Mouse (Mus musculus) neural tube, postnatal 0 days (tissue): ENCODE measurements around the gene Clasrp. TPM values are rescaled to one million over a fixed set of nuclear protein-coding genes. Genes with fewer than 3 reads are reported as not detected.

Experiments used
- polyA plus RNA-seq: library from polyadenylated mRNA; unstranded; fragments of >200 nt; fragmentation: Nextera tagmentation; extraction: Ambion mirVana; gene quantifications from 2 replicates; pipeline ENCODE4 v1.2.1, GENCODE M21; 2015

Clasrp gene
- 58.6 and 67.4 TPM in 2 replicates for polyA plus RNA-seq

GRCm38 (mm10) chr7:19603849-19604605, at the start of gene Clasrp:
Clasrp (minus strand) TSS chr7:19604486.

GRCm38 (mm10) chr7:19629361-19629734, 25.1 kb upstream of the Clasrp start, which contains the start of gene Relb:
Relb (minus strand) TSS chr7:19629438.

GRCm38 (mm10) chr7:19577141-19577852, 27.0 kb downstream of the Clasrp start, which contains the start of the genes Zfp296 and Gemin7:
Zfp296 (plus strand) TSS chr7:19577287.
Gemin7 (minus strand) TSS chr7:19577595.

GRCm38 (mm10) chr7:19562643-19563410, 41.5 kb downstream of the Clasrp start, which contains the start of gene Ppp1r37:
Ppp1r37 (minus strand) TSS chr7:19563076.

Other genes starting within 250 kb of the Clasrp start
- 19.8 and 23.3 TPM in 2 replicates for gene Cd3eap, start 245.0 kb downstream of the Clasrp start, polyA plus RNA-seq
- gene Ppp1r13l, start 244.7 kb downstream of the Clasrp start, polyA plus RNA-seq, result 1.0 and 1.2 TPM in 2 replicates
- 13.1 and 15.2 TPM in 2 replicates for gene Ercc2, start 222.5 kb downstream of the Clasrp start, polyA plus RNA-seq
- 1.0 and 1.9 TPM in 2 replicates for gene Klc3, start 200.4 kb downstream of the Clasrp start, polyA plus RNA-seq
- 5.1 and 5.3 TPM in 2 replicates for gene Ckm, start 199.7 kb downstream of the Clasrp start, polyA plus RNA-seq
- 20.9 and 23.9 TPM in 2 replicates for gene Mark4, start 145.7 kb downstream of the Clasrp start, polyA plus RNA-seq
- gene Exoc3l2, start 141.2 kb downstream of the Clasrp start, polyA plus RNA-seq, result 3.6 and 3.9 TPM in 2 replicates
- gene Bloc1s3, start 96.1 kb downstream of the Clasrp start, polyA plus RNA-seq, result 4.4 and 5.5 TPM in 2 replicates
- 36.9 and 39.7 TPM in 2 replicates for gene Trappc6a, start 96.1 kb downstream of the Clasrp start, polyA plus RNA-seq
- 1.4 and 2.5 TPM in 2 replicates for gene Nkpd1, start 86.6 kb downstream of the Clasrp start, polyA plus RNA-seq
- gene Ppp1r37, start 41.4 kb downstream of the Clasrp start, polyA plus RNA-seq, result 40.4 and 42.7 TPM in 2 replicates
- gene Zfp296, start 27.2 kb downstream of the Clasrp start, polyA plus RNA-seq, result 0.15 TPM in 1 of 2 replicates, not detected in the other
- 160 and 163 TPM in 2 replicates for gene Gemin7, start 26.9 kb downstream of the Clasrp start, polyA plus RNA-seq
- gene Relb, start 25.0 kb upstream of the Clasrp start, polyA plus RNA-seq, result 8.2 and 9.2 TPM in 2 replicates
- 168 and 169 TPM in 2 replicates for gene Clptm1, start 60.5 kb upstream of the Clasrp start, polyA plus RNA-seq
- 0.68 and 1.0 TPM in 2 replicates for gene Apoc2, start 73.5 kb upstream of the Clasrp start, polyA plus RNA-seq
- not detected in 2 replicates for gene Gm44805, start 76.9 kb upstream of the Clasrp start, polyA plus RNA-seq
- not detected in 2 replicates for gene Apoc4, start 77.0 kb upstream of the Clasrp start, polyA plus RNA-seq
- gene Apoc1, start 88.2 kb upstream of the Clasrp start, polyA plus RNA-seq, result 20.8 and 34.8 TPM in 2 replicates
- gene Apoe, start 94.7 kb upstream of the Clasrp start, polyA plus RNA-seq, result 4,011 and 4,143 TPM in 2 replicates
- 179 and 192 TPM in 2 replicates for gene Tomm40, start 111.0 kb upstream of the Clasrp start, polyA plus RNA-seq
- gene Nectin2, start 146.0 kb upstream of the Clasrp start, polyA plus RNA-seq, result 52.6 and 57.8 TPM in 2 replicates
- gene Bcam, start 166.5 kb upstream of the Clasrp start, polyA plus RNA-seq, result 38.7 and 44.4 TPM in 2 replicates
- 0.68 and 0.80 TPM in 2 replicates for gene Cblc, start 192.3 kb upstream of the Clasrp start, polyA plus RNA-seq
- gene Bcl3, start 218.3 kb upstream of the Clasrp start, polyA plus RNA-seq, result 0.94 and 1.2 TPM in 2 replicates
- 17.7 and 18.9 TPM in 2 replicates for gene Gm19345, start 247.5 kb upstream of the Clasrp start, polyA plus RNA-seq